Mouse (Mus musculus): ENCODE data around the gene H1f0.

GRCm38 (mm10) chr15:79056601-79057000 lies 28.4 kb downstream of the H1f0 start:
- no peak for TF ChIP-seq CTCF (conservative IDR thresholded peaks at IDR 0.05; ENCODE audit: insufficient read depth, insufficient read length, low read depth, low read length)
- TF ChIP-seq POLR2A (IDR thresholded peaks at IDR 0.05; ENCODE audit: low read depth, low read length) = no peak

All from kidney, adult 2 months (tissue).